Mouse (Mus musculus): ENCODE data around the gene Hist2h2ab. TPM values are rescaled to one million over a fixed set of nuclear protein-coding genes. Genes with fewer than 3 reads are reported as not detected.

Hist2h2ab gene
- polyA plus RNA-seq, 2 experiments: 0.99 to 1.7 TPM

GRCm38 (mm10) chr3:96192977-96193376 is 26.7 kb upstream of the Hist2h2ab start:
- DNase-seq (ENCODE audit: low spot score): no peak
- ATAC-seq (ENCODE audit: low FRiP score, low read depth): no peak
- 45% methylated on average over 12 of the region's 12 CpGs for WGBS
- Histone ChIP-seq H3K36me3 (ENCODE audit: control insufficient read depth, insufficient read depth, low read length) (0 out of 2 replicates have a peak, but pooled peaks cover 6% of the 10 kb centered on the region), H3K27ac (replicated peaks; ENCODE audit: low read depth, low read length) (no peak overlapping the region), H3K4me2 (replicated peaks; ENCODE audit: low read depth, low read length, severe bottlenecking) (no peak overlapping the region), H3K9me3 (ENCODE audit: control insufficient read depth, low read length) (no peaks in the 10 kb centered on the region), H3K9ac (ENCODE audit: low read depth, low read length, severe bottlenecking) (no peak overlapping the region), H3K4me3 (replicated peaks; ENCODE audit: low read length) (no peak overlapping the region), H3K27me3 (ENCODE audit: control insufficient read depth, insufficient read depth, low read length) (no peaks in the 10 kb centered on the region), H3K4me1 (ENCODE audit: control insufficient read depth, insufficient read depth, low read length) (peaks cover 10% of the 10 kb centered on the region)
- no peak for TF ChIP-seq POLR2A (IDR thresholded peaks at IDR 0.05; ENCODE audit: borderline replicate concordance, extremely low read depth, insufficient read depth, insufficient read length)

- no peaks in the 10 kb centered on the region for H3K9me3 ChIP-seq (ENCODE audit: control insufficient read depth, low read length)
- ATAC-seq (ENCODE audit: low FRiP score, low read depth) (no peak), DNase-seq (ENCODE audit: low spot score) (no peak)
- no peak for TF ChIP-seq POLR2A (IDR thresholded peaks at IDR 0.05; ENCODE audit: borderline replicate concordance, extremely low read depth, insufficient read depth, insufficient read length)
- H3K4me2 ChIP-seq (replicated peaks; ENCODE audit: low read depth, low read length, severe bottlenecking): no peak overlapping the region
- 79% methylated on average over 10 of the region's 10 CpGs for WGBS
- no peak overlapping the region for H3K27ac ChIP-seq (replicated peaks; ENCODE audit: low read depth, low read length)
- H3K4me1 ChIP-seq (ENCODE audit: control insufficient read depth, insufficient read depth, low read length): peaks cover 12% of the 10 kb centered on the region
- no peaks in the 10 kb centered on the region for H3K27me3 ChIP-seq (ENCODE audit: control insufficient read depth, insufficient read depth, low read length)
- no peak overlapping the region for H3K9ac ChIP-seq (ENCODE audit: low read depth, low read length, severe bottlenecking)
- 0 out of 2 replicates have a peak, but pooled peaks cover 3% of the 10 kb centered on the region for H3K36me3 ChIP-seq (ENCODE audit: control insufficient read depth, insufficient read depth, low read length)
- H3K4me3 ChIP-seq (replicated peaks; ENCODE audit: low read length): no peak overlapping the region
Observed at GRCm38 (mm10) chr3:96194966-96195365, 24.7 kb upstream of the Hist2h2ab start.

GRCm38 (mm10) chr3:96195616-96196313 is 23.9 kb upstream of the Hist2h2ab start:
- H3K4me2 ChIP-seq (replicated peaks; ENCODE audit: low read depth, low read length, severe bottlenecking): no peak overlapping the region

GRCm38 (mm10) chr3:96196437-96197128 is 23.1 kb upstream of the Hist2h2ab start:
- ATAC-seq (ENCODE audit: low FRiP score, low read depth) (no peak; the same call in 1 of the 2 replicates), DNase-seq (ENCODE audit: low spot score) (no peak)
- Histone ChIP-seq H3K9ac (ENCODE audit: low read depth, low read length, severe bottlenecking) (peak overlapping the region; percentile 81), H3K27me3 (ENCODE audit: control insufficient read depth, insufficient read depth, low read length) (no peaks in the 10 kb centered on the region), H3K4me2 (replicated peaks; ENCODE audit: low read depth, low read length, severe bottlenecking) (peak overlapping the region; percentile 95), H3K27ac (replicated peaks; ENCODE audit: low read depth, low read length) (peak overlapping the region; percentile 96), H3K9me3 (ENCODE audit: control insufficient read depth, low read length) (no peaks in the 10 kb centered on the region), H3K4me3 (replicated peaks; ENCODE audit: low read length) (peak overlapping the region; percentile 68), H3K36me3 (ENCODE audit: control insufficient read depth, insufficient read depth, low read length) (0 out of 2 replicates have a peak, but pooled peaks cover under 1% of the 10 kb centered on the region), H3K4me1 (ENCODE audit: control insufficient read depth, insufficient read depth, low read length) (peaks cover 12% of the 10 kb centered on the region)
- no peak for TF ChIP-seq POLR2A (IDR thresholded peaks at IDR 0.05; ENCODE audit: borderline replicate concordance, extremely low read depth, insufficient read depth, insufficient read length)
- WGBS: 17% methylated on average over 26 of the region's 27 CpGs

More at GRCm38 (mm10) chr3:96195616-96196313, 23.9 kb upstream of the Hist2h2ab start:
- Histone ChIP-seq H3K36me3 (ENCODE audit: control insufficient read depth, insufficient read depth, low read length) (0 out of 2 replicates have a peak, but pooled peaks cover 3% of the 10 kb centered on the region), H3K4me1 (ENCODE audit: control insufficient read depth, insufficient read depth, low read length) (peaks cover 12% of the 10 kb centered on the region), H3K9me3 (ENCODE audit: control insufficient read depth, low read length) (no peaks in the 10 kb centered on the region), H3K9ac (ENCODE audit: low read depth, low read length, severe bottlenecking) (no peak overlapping the region), H3K27ac (replicated peaks; ENCODE audit: low read depth, low read length) (no peak overlapping the region), H3K4me3 (replicated peaks; ENCODE audit: low read length) (no peak overlapping the region; the same call in 1 of the 2 replicates), H3K27me3 (ENCODE audit: control insufficient read depth, insufficient read depth, low read length) (no peaks in the 10 kb centered on the region)
- no peak for ATAC-seq (ENCODE audit: low FRiP score, low read depth)
- TF ChIP-seq POLR2A (IDR thresholded peaks at IDR 0.05; ENCODE audit: borderline replicate concordance, extremely low read depth, insufficient read depth, insufficient read length): no peak
- 89% methylated on average over 11 of the region's 11 CpGs for WGBS
- DNase-seq (ENCODE audit: low spot score): no peak

- under 1% methylated on average over 49 of the region's 50 CpGs for WGBS
- Histone ChIP-seq H3K4me2 (replicated peaks; ENCODE audit: low read depth, low read length, severe bottlenecking) (peak overlapping the region; percentile 95), H3K4me1 (ENCODE audit: control insufficient read depth, insufficient read depth, low read length) (peaks cover 12% of the 10 kb centered on the region), H3K27ac (replicated peaks; ENCODE audit: low read depth, low read length) (peak overlapping the region; percentile 96), H3K4me3 (replicated peaks; ENCODE audit: low read length) (peak overlapping the region; percentile 68), H3K9me3 (ENCODE audit: control insufficient read depth, low read length) (no peaks in the 10 kb centered on the region), H3K27me3 (ENCODE audit: control insufficient read depth, insufficient read depth, low read length) (no peaks in the 10 kb centered on the region), H3K9ac (ENCODE audit: low read depth, low read length, severe bottlenecking) (peak overlapping the region; percentile 81), H3K36me3 (ENCODE audit: control insufficient read depth, insufficient read depth, low read length) (no peaks in the 10 kb centered on the region)
- DNase-seq (ENCODE audit: low spot score): peak; percentile 95
- ATAC-seq (ENCODE audit: low FRiP score, low read depth): peak; percentile 96
- peak; percentile 91; the same call in 1 of the 2 replicates for TF ChIP-seq POLR2A (IDR thresholded peaks at IDR 0.05; ENCODE audit: borderline replicate concordance, extremely low read depth, insufficient read depth, insufficient read length)
Observed at GRCm38 (mm10) chr3:96197129-96197749, 22.4 kb upstream of the Hist2h2ab start.

Data from limb, embryonic 14.5 days (tissue).